Mouse (Mus musculus): ENCODE measurements at regions not wholly inside any gene's neighbourhood (a gene's known extent, or its start where the extent isn't known, plus 50 kb on each side); places are given as distances from the start of the nearest gene placed in this dataset.
"Not testable (repeated sequence)": the region's sequence is repeated elsewhere in the genome, so short reads cannot be mapped to it uniquely, and the experiment has no call there.

DNA sequence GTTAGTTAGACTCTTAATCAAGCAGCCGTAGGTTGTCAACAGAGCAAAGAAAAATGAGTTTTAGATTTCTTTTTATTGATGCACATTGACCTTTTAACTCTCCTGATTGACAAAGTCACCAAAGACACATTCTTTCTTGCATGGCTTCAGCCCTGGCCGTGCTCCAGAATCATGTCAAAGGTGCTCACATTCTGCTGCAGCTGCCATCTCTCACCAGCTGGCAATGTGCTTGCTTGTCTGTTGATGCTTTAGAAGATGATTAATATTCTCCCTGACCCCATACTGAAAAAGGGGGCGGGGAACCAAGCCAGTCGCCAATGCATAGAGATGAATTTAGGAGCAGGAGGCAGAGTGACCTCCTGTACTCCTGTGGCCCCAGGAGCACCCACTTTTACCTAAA, 510.1 kb downstream of the Hace1 start:
- no peak for DNase-seq

DNA sequence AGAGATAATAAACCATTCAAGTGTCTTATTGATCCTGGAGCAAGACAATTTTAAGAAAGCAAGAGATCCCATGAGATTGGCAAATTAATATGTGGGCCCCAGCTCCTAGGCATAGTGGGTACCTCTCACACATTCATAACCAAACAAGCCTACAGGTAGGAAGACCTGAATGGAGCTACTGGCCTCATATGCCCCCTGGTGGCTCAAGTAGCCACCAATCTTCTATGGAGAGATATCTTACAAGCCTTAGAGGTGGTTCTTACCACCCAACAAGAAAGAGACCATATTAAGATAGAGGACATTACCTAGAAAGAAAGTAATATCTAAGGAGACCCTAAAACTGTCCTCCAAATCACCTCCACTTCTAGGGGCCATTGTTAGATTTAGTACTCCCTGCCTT, 523.2 kb downstream of the Hace1 start:
- DNase-seq, result no peak

DNA sequence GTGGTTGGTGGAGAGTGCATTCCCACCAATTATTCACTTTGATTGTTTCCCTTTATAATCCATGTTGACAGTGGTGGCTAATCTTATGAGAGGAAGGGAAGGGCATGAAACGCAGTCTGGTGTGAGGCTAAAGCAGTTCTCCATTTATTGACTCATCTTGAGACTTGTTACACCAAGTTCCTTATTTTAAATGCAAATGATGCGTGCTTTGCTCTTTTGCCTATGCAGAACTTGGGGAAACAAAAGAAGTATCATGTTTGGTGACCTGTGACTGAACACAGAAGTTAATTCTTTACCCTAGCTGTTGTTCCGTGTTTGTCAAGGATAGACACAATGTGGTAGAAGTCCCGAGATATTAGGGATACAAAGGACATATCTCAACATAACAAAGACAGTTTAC, 531.2 kb downstream of the Hace1 start:
- DNase-seq, result no peak

DNA sequence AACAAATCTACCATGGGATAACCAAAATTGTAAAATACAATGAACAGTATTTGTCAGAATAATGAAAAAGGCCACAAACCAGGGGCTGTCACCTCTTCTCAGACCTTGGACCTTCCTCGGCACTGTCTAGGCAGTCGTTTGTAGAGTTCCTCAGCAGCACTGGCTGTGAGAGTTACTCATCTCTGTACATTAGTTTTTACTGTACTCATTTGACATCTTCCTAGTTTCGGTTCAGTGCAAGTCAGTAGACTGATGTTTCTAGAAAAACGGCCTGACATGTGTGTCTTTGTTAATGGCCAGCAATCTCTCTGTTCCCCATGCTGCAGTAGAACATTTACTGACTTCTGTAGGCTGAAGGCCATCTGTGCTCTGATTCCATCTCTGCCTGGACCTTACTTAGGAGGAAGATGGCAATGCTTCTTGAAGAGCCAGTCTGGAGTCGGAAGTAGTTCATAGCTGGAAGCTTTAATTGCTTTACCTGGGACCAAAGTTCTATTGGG, 537.1 kb downstream of the Hace1 start:
- no peak for DNase-seq

DNA sequence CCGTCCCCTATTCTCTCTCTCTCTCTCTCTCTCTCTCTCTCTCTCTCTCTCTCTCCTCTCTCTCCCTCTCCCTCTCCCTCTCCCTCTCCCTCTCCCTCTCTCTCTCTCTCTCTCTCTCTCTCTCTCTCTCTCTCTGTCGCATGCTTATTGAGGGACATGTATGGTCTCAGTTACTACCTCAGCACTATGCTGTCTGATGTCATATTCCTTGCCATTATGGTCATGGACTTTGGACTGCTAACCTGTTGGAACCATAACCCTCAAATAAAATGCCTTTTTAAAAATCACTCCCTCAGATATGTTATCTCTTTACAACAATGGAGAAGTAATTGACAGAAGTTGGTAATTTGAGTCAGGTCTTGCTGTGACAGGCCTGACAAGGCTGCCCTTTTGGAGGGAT, 544.8 kb downstream of the Hace1 start:
- DNase-seq, result not testable (repeated sequence)

DNA sequence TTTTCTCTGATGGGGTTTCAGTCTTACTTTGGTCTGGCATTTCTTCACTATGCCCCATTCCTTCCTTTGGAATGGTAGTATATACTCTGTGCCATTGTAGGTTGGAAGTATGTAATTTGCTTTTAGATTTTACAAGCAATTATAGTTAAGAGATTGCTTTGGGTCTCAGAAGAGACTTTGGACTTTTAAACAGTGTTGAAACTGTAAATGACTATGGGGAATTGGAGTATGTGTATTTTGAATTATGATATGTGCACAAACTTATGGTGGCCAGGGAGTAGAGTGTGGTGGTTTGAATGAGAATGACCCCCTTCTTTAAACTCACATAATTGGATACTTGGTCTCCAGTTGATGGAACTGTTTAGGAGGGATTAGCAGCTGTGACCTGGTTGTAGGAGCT, 546.2 kb downstream of the Hace1 start:
- no peak for DNase-seq

DNA sequence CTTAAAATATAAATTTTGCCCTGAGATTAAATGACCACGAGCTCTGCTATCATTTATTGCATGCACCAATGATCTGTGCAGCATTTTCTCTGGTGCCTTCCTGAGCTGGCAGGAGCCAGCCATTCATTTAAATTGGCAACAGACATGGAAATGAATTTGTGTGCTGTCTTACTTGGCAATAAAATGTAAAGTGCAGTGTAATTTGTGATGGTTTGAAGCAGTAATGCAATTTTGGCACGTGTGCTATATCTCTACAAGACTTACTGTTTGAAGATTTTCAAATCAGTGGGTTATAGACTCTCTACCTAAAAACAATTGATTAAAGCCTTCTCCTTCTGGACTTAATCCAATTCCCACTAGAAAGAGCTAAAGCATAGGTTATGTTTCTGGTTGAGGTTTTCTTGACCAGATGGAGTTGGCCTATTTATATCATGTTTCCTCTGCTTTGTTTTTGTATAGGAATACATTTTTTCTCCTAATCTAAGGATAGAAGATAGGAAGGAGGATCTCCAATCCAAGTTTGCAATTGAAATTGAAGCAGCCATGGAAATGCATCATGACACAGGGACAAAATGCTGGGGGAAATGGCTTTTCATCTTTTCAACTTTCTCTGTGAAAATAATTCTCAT, 557.6 kb downstream of the Hace1 start:
- DNase-seq, result no peak

DNA sequence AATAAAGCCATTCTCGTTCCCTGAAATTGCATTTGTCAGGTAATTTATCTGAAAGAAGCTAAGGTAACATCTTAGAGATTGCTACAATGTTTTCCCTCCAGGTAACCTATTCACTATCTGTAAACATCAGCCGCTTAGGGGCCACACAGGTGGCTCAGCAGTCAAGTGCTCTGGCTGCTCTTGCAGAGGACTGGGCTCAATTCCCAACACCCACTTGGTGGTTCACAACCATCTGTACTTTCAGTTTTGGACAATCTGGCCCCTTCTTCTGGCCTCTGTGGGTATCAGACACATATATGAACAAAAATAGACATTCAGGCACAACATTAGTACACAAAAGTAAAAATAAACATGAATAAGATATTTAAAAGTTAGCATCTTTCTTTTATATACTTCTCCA, 596.4 kb downstream of the Hace1 start:
- no peak for DNase-seq

DNA sequence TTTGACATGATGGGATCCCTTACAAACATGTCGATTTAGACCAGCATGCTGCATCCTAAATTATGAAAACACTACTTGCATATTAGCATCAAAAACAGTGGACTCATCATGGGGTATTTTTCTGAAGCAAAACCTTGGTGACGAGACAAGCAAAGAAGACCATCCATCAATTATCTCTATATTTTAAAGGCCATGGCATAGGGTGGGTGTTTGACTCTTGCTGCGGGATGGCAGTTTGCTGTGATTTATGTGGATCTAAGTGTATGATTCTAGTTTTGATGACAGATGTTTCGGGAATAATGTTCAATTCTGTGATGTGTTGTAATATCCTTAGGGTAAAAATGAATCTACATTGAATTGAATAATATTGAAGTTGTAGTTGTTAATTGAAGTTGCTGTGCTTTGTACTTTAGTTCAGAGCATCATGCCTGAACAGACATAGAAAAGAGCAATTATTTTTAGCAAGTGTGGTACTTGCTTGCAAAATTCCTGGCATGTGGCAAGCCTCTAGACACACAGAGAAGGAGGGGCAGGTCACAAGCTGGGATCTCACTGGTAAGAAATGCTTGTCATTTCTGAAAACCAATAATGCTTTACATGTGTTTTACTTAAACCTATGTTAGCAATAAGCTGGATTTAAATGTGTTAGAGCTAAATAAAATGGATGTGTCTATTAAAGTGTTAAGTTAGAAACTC, 608.3 kb downstream of the Hace1 start:
- no peak for DNase-seq

DNA sequence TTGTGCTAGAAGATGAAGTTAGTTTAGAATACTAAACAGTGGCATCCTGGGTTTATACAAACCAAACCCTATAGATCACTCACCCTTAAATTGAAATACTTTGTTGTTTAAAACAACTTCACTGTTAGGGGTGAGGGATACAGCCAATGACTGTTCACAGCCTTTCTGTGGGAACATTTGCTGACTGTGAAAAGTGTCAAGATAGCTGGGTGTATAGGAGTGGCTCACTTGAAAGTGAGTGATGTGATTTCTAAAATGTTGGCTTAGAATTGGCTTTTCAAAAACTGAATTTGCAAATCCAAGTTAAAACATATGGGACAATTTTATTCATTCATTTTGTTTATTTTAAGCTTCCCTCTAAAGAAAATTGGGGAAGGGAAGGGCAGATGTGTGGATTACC, 616.5 kb downstream of the Hace1 start:
- DNase-seq, result no peak

DNA sequence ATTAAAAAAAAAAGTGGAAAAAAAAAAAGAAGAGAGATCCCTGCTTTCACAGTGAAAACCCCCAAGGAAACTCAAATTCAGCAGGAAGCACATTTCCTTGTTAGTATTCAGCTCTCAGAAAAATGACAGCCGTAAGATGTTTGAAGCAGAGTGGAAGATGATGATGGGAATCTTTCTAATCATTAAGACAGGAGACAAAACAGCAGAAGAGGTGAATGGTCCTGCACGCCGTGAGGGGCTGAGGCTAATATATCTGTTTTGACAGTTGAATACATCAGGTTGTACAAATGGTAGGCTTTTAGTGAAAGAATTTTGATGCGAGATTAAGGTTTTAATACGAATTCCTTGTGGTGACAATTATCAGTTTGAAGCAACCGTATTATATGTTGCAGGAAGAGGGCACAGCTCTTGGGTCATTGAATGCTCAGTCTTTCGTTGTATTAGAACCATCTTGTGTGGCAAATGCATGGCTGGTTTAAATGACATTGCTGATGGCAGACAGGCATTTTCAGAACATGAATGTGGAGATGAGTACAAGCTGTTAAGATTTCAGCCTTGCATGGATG, 649.3 kb downstream of the Hace1 start:
- DNase-seq, result no peak

DNA sequence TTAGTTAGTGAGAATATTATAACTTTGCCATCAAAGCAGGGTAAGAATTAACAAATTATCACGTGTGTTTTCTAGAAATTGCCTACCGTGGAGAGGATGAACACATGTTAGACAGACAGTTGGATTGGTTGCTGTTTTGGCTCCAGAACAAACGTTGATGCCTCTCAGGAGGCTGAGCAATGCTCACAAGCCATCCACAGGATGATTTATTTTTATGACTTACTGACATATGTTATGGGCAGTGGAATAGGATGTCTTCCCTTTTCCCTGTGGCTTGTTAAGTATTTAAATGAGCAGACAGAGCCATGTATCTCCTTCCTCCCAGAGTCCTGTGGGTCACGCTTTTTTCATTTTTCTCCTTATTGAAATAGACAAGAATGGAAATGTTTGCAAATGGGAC, 652.0 kb downstream of the Hace1 start:
- DNase-seq, result no peak

DNA sequence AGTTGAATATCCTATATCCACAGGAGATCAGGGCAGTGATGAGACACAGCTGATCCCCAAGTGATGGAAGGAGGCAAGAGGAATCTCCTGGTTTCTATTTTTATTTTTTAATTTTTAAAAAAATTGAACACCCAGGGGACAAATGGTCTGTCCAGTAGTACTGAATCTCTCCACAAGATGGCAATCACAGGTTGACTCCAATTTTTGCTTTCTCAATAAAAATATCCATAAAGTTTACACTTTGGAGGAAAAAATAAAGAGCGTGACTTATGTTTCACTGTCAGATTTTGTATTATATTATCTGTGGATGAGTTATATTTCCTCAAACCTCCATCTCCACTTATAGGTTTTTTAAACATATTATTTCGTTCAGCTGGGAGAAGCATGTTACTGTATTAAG, 658.0 kb downstream of the Hace1 start:
- DNase-seq, result no peak

DNA sequence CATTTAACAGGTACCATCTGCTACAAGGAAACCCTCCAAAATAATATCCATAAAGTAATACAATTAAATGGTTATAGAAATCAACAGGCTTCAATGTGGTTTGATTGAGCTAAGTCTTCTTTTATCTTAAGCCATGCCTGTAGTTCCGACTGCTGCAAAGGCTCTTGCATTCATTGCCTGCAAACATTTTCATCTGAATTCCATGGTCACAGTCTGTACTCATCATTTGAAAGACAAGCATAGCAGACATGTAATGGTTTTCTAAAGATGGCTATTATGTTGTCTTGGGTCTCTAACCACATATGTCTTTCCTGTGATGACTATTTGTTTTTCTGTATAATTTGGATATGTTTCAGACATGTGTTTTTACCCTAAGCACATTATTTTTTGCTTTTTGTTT, 677.9 kb downstream of the Hace1 start:
- no peak for DNase-seq

DNA sequence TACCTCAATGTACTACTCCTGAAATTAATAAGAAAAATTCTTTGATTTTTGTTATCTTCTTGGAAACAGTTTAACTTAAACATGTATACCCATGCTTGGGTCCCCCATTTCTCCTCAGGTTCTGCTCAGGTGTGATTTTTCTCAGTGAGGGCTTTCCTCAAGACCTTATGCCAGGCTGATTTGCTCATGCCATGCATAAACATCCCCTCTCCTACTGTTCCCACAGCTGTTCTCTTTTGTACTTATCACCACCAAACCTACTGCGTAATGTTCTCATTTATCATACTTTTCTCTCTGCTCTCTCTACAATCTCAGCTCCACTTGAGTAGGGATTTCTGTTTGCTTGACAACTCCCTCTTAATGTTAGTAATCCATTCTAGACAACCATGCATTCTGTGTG, 692.1 kb downstream of the Hace1 start:
- no peak for DNase-seq

DNA sequence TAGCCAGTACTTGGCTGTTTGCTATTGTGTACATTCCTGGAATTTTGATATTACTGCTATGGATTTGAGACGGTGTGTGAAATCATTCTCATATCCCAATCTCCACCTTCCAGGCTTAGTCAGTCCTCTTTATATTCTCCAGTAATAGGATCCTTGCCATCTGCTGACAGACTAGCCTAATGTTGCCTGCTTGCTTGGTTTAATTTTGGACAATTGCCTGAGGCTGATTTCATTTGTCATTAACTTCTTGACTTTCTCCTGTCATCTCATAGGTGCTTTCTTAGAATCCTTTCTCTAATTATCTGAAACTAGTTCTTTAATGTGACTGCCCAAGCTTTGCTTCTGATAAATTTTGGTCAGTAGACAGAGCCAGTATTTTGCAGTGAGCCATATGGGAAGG, 696.2 kb downstream of the Hace1 start:
- DNase-seq, result no peak

DNA sequence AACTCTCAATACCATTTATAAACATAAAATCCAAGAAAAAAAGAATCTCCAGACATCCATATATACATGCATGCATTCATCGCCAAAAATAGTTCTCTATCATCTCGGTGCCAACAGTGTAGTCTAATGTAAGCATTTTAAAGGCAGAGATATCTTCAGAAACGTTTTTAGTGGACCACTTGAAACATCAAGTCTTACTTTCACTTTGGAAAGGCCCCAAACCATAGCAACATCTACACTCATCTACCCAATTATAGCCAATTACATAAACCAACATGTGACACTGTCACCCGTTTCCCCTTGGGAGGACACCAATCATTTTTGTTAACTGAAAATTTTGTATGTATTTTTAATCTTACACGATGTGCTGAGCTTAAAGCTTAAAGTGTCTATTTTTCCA, 716.7 kb downstream of the Hace1 start:
- DNase-seq, result no peak

DNA sequence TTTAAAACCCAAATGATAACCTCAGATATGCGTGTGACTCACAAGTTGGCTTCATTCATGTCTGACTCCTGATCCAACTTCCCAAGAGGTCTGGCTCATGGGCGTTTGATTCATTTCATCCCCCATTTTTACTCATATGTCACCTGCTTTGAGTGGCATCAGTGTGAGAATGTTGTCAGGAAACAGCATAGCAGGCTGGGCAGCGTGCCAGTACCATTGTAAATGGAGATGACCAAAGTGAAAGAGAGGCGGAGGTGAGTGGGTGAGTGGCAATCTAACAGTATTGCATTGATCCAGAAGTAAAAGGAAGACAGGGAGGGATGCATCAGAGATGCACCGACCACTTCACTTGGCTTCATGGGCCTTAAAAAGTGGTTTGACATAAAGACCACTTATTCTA, 720.7 kb downstream of the Hace1 start:
- DNase-seq, result no peak

DNA sequence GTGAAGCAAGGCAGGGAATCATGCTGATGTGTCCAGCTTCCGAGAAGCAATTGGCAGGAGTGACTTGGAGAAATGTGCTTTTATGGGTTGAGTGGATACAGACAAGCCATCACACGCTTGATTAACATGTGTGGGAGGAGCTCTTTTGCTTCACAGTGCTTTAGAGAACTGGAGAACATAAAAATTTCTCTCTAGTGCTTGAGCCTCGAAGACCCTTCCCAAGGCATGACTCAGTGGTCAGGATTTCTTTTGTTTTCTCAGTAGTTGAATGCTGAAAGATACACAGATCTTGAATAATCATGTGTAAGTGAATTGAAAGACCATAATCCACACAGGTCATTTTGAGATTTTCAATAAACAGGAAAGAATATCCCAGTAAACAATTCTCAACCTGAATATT, 721.9 kb downstream of the Hace1 start:
- no peak for DNase-seq

DNA sequence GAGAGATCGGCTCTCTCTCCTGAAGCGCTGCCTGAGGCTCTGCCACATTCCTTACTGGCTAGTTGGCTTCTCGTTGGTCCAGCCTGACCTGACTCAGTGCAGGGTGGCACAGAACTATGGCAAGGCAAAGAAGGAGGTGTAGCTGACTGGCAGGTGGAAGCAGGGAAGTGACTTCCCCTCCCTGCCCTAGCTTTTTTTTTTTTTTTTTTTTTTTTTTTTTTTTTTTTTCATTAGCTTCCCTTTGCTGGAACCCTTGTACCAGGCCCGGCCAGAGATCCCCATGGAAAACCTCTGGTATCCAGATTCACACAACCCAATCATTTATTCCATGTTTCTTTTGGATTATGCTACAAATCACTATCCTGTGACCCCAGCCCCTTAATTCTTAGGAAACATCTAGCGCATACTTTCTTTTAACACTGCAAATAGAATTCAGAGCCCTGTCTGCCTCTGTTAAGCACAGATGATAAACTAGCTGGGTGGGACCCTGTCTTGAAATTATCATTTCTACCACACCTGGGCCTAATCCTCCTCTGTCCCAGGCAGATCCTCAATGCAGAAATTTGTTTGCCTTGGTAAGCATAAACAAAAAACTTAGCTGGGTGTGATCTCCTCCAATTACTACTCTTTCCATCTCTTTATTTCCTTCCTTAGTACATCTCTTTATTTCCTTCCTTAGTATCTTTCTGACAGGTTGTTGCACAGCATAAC, 742.9 kb downstream of the Hace1 start:
- no peak for DNase-seq

DNA sequence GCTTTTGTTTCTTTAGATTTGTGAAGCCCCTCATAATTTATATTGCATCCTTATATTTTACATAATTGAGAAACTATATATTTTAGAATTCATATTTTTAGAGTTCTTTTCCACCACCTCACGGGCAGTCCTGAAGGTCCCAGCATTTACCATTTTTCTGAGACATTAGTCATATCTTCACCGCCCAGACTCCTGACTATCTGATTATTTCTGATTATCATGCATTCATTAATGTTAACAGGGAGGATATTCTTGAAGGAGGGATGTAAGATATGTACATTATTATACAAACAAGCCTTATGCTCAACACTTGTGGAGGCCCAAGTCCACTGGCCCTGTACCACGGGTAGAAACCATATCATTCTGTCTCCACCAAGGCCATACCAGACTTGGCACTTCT, 743.4 kb downstream of the Hace1 start:
- no peak for DNase-seq

DNA sequence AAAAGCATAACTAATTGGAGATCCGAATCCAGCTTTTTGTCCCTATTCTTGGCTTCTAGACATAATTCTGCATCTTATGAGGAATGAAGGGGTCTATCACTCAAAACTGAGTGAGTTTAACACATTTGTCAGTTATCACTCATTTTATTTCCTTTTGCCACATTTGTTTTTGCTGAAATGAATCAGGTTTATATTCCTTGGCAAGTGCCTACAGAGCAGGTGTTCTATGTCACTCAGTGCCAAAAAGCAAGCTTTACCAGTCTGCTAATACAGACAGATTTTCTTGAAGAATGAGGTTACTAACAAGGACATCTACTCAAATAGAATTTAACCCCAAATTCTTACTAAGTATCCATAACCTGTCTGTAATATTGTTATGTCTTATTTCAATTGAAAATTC, 751.4 kb downstream of the Hace1 start:
- no peak for DNase-seq

DNA sequence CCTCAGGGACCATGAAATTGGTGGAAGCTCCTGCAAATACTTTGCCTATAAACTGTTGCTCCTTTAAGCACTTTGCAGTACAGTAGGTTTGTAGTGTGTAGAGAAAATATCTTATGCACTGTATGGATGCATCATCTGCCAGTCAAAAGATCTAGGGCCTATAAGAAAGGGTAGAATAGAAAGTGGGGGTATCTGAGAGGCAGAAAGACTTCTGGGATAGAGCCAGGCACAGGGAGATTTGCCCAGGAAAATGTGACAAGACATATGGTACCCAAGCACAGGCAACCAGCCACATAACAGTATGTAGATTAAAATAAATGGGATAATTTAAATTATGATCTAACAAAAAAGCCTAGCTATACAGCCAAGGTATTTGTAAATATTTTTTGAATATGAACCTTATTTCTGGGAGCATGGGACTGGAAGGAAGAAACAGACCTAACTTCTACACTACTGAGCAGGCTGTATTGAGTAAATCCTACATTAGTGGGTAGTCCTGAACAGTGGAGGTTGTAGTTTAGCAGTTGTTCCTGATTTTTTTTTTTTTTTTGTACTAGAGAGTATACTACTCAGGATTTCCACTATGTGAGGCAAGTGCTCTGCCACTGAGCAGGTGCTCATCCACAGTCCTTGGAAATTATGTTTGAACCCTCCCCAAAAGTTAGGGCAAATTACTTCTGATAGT, 754.1 kb downstream of the Hace1 start:
- no peak for DNase-seq
